Mouse (Mus musculus) testis, adult 2 months (tissue): ENCODE results near the gene Rpl21.

Experiments used
- CTCF ChIP-seq: fragments of 200-500 bp; IDR thresholded peaks from 2 replicates; pipeline ENCODE4 v1.5.1; 2012; ENCODE audit warnings: low read depth, mild to moderate bottlenecking, inconsistent platforms, low read length, moderate library complexity; ENCODE audit not compliant: control insufficient read depth, insufficient read depth, insufficient replicate concordance
- POLR2A ChIP-seq: fragments of 200-500 bp; IDR thresholded peaks from 2 replicates; pipeline ENCODE4 v1.6.1; 2012; ENCODE audit warnings: low read depth, mild to moderate bottlenecking, inconsistent platforms, low read length, moderate library complexity; ENCODE audit not compliant: control insufficient read depth

DNA sequence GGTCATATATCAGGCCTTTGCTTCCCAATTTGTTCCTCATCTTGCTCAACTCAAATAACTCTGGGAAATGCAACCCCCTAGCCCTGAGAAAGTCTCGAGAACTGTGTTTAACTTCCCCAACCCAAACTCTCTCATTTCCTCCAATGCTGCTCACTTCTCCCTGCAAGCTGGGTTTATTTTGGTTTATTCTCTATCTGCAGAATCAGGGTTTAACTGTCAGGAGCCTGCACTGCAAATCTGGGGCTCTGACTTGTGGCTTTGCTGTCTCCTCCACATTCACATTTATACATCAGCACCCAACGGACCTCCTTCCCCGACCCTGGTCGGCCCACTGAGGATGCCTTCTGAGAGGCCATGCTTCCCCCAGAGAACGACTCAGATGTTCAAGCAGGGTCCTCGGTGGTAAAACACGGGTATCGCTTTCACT lies 26.7 kb upstream of the Rpl21 start:
- no peak for TF ChIP-seq CTCF
- TF ChIP-seq POLR2A: no peak
